Mouse (Mus musculus) megakaryocyte, embryonic 14.5 days (primary cell): ENCODE data around the gene Swt1.

Experiments used
- FLI1 ChIP-seq: IDR thresholded peaks from 2 replicates; pipeline ENCODE4 v1.6.1; 2012; ENCODE audit warnings: low read length, inconsistent platforms, mixed read lengths
- GATA1 ChIP-seq: IDR thresholded peaks from 3 replicates; pipeline ENCODE4 v1.6.1; 2012; ENCODE audit warnings: mixed read lengths, low read length, inconsistent platforms, borderline replicate concordance

DNA sequence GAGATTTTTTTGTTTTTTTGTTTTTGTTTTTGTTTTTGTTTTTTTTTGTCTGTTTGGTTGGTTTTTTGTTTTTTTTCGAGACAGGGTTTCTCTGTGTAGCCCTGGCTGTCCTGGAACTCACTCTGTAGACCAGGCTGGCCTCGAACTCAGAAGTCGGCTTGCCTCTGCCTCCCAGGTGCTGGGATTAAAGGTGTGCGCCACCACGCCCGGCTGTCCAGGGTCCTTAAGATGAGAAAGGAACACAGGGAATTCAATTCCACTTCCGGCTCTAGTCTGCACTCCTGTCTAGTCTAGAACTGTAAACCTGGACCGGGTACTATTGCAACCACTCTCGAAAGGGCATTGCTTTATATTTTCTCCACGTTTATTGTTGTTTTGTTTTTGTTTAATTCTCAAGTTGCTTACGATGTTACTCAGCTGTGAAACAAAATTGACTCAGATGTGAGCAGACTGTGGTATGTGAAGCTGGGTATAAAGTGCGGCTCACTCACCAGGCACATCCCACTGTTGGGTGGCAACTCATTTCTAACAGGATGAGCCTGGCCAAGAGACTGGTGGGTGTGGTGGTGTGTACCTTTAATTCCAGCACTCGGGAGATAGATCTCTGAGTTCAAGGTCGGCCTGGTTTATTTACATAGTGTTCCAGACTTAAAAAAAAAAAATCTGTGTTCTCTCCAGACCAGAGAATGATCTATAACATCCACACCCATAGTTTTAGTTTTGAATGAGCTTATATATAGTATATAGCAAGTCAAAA is 99.7 kb downstream of the Swt1 start:
- TF ChIP-seq GATA1, result no peak
- TF ChIP-seq FLI1, result no peak
